Mouse (Mus musculus) lung, adult 2 months (tissue): ENCODE data around the gene Ciao2a.

Experiments used
- CTCF ChIP-seq: fragments of 200-500 bp; IDR thresholded peaks from 2 replicates; pipeline ENCODE4 v1.5.1; 2011; ENCODE audit warnings: mild to moderate bottlenecking, low read length, control low read depth; ENCODE audit not compliant: insufficient read depth
- POLR2A ChIP-seq: fragments of 200-500 bp; IDR thresholded peaks from 2 replicates; pipeline ENCODE4 v1.6.1; 2011; ENCODE audit warnings: low read depth, mild to moderate bottlenecking, control low read depth, low read length, borderline replicate concordance; ENCODE audit errors: extremely low read depth

DNA sequence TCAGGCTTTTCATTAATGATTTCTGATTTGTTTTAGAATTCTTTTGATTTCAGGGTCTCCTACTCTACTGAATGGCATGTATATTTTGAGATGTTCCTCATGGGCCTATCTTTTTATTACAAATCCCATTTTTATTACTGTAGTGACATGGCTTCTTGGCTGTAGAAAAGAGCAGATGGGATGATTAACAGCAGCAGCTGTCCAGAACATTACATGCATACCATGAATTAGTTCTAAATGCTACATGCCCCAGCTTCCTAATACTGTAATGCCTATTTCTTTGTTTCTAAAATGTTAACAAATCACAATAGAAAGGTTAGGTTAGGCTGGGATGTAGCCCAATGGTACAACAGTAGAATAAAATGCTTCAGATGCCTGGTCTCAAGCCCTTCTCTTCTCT lies 5.0 kb upstream of the Ciao2a start:
- no peak for TF ChIP-seq POLR2A
- TF ChIP-seq CTCF, result no peak
